Mouse (Mus musculus): ENCODE results near the gene Tnfrsf13c. TPM values are rescaled to one million over a fixed set of nuclear protein-coding genes. Genes with fewer than 3 reads are reported as not detected.
"Not testable (repeated sequence)": the region's sequence is repeated elsewhere in the genome, so short reads cannot be mapped to it uniquely, and the experiment has no call there.

Tnfrsf13c gene
- total and polyA plus RNA-seq, 2 experiments, result 0.17 to 0.28 TPM

- Histone ChIP-seq H3K4me1 (ENCODE audit: control insufficient read depth, insufficient read depth, low read length) (no peaks in the 10 kb centered on the region), H3K27ac (replicated peaks; ENCODE audit: insufficient read depth, low read depth, low read length) (no peak overlapping the region), H3K27me3 (ENCODE audit: control insufficient read depth, insufficient read depth, low read length) (no peaks in the 10 kb centered on the region), H3K9ac (ENCODE audit: low read depth, low read length) (no peak overlapping the region), H3K36me3 (ENCODE audit: control insufficient read depth, insufficient read depth, low read length) (no peaks in the 10 kb centered on the region), H3K4me3 (ENCODE audit: insufficient read depth, low read depth, low read length) (no peak overlapping the region), H3K79me2 (ENCODE audit: control insufficient read depth, insufficient read depth, low read length) (no peaks in the 10 kb centered on the region)
- 13% methylated on average over 16 of the region's 16 CpGs for WGBS
- peak; percentile 96 for TF ChIP-seq CTCF (IDR thresholded peaks at IDR 0.05; ENCODE audit: low read depth, low read length)
- no peak for TF ChIP-seq POLR2A (IDR thresholded peaks at IDR 0.05; ENCODE audit: extremely low read depth, insufficient read depth, low read length)
- peak; percentile 31 for DNase-seq (ENCODE audit: extremely low read depth, low read depth, low spot score)
Observed at GRCm38 (mm10) chr15:82259510-82259909, 35.3 kb upstream of the Tnfrsf13c start.

- H3K79me2 ChIP-seq (ENCODE audit: control insufficient read depth, insufficient read depth, low read length), result no peaks in the 10 kb centered on the region
- WGBS, result 45% methylated on average over 10 of the region's 10 CpGs
- no peaks in the 10 kb centered on the region for H3K4me1 ChIP-seq (ENCODE audit: control insufficient read depth, insufficient read depth, low read length)
- no peak overlapping the region for H3K9ac ChIP-seq (ENCODE audit: low read depth, low read length)
- H3K4me3 ChIP-seq (ENCODE audit: insufficient read depth, low read depth, low read length), result no peak overlapping the region
- no peaks in the 10 kb centered on the region for H3K36me3 ChIP-seq (ENCODE audit: control insufficient read depth, insufficient read depth, low read length)
- H3K27me3 ChIP-seq (ENCODE audit: control insufficient read depth, insufficient read depth, low read length), result no peaks in the 10 kb centered on the region
- DNase-seq (ENCODE audit: extremely low read depth, low read depth, low spot score), result no peak
- TF ChIP-seq POLR2A (IDR thresholded peaks at IDR 0.05; ENCODE audit: extremely low read depth, insufficient read depth, low read length) (no peak), CTCF (IDR thresholded peaks at IDR 0.05; ENCODE audit: low read depth, low read length) (no peak; the same call in 1 of the 2 replicates)
- no peak overlapping the region for H3K27ac ChIP-seq (replicated peaks; ENCODE audit: insufficient read depth, low read depth, low read length)
Observed at GRCm38 (mm10) chr15:82255944-82256383, 31.8 kb upstream of the Tnfrsf13c start.

- Histone ChIP-seq H3K27ac (replicated peaks; ENCODE audit: insufficient read depth, low read depth, low read length) (no peak overlapping the region), H3K4me1 (ENCODE audit: control insufficient read depth, insufficient read depth, low read length) (no peaks in the 10 kb centered on the region), H3K27me3 (ENCODE audit: control insufficient read depth, insufficient read depth, low read length) (no peaks in the 10 kb centered on the region), H3K4me3 (ENCODE audit: insufficient read depth, low read depth, low read length) (no peak overlapping the region), H3K79me2 (ENCODE audit: control insufficient read depth, insufficient read depth, low read length) (no peaks in the 10 kb centered on the region), H3K36me3 (ENCODE audit: control insufficient read depth, insufficient read depth, low read length) (no peaks in the 10 kb centered on the region), H3K9ac (ENCODE audit: low read depth, low read length) (no peak overlapping the region)
- TF ChIP-seq CTCF (IDR thresholded peaks at IDR 0.05; ENCODE audit: low read depth, low read length) (no peak), POLR2A (IDR thresholded peaks at IDR 0.05; ENCODE audit: extremely low read depth, insufficient read depth, low read length) (no peak)
- WGBS, result 38% methylated on average over 4 of the region's 4 CpGs
- DNase-seq (ENCODE audit: extremely low read depth, low read depth, low spot score), result no peak
Observed at GRCm38 (mm10) chr15:82255248-82255647, 31.1 kb upstream of the Tnfrsf13c start.

GRCm38 (mm10) chr15:82252097-82252496 is 27.9 kb upstream of the Tnfrsf13c start, which contains the start of gene 1500009C09Rik:
TSS of gene 1500009C09Rik (plus strand) at chr15:82252397.
- WGBS, result 76% methylated on average over 6 of the region's 6 CpGs
- Histone ChIP-seq H3K36me3 (ENCODE audit: control insufficient read depth, insufficient read depth, low read length) (no peaks in the 10 kb centered on the region), H3K4me1 (ENCODE audit: control insufficient read depth, insufficient read depth, low read length) (no peaks in the 10 kb centered on the region), H3K4me3 (ENCODE audit: insufficient read depth, low read depth, low read length) (no peak within 1 kb of the TSS), H3K27ac (replicated peaks; ENCODE audit: insufficient read depth, low read depth, low read length) (no peak within 1 kb of the TSS), H3K27me3 (ENCODE audit: control insufficient read depth, insufficient read depth, low read length) (no peaks in the 10 kb centered on the region), H3K79me2 (ENCODE audit: control insufficient read depth, insufficient read depth, low read length) (no peaks in the 10 kb centered on the region), H3K9ac (ENCODE audit: low read depth, low read length) (no peak within 1 kb of the TSS)
- no peak for DNase-seq (ENCODE audit: extremely low read depth, low read depth, low spot score)
- no peak for TF ChIP-seq CTCF (IDR thresholded peaks at IDR 0.05; ENCODE audit: low read depth, low read length)
- no peak for TF ChIP-seq POLR2A (IDR thresholded peaks at IDR 0.05; ENCODE audit: extremely low read depth, insufficient read depth, low read length)

GRCm38 (mm10) chr15:82251579-82251978 is 27.4 kb upstream of the Tnfrsf13c start:
- Histone ChIP-seq H3K27ac (replicated peaks; ENCODE audit: insufficient read depth, low read depth, low read length) (no peak overlapping the region), H3K4me3 (ENCODE audit: insufficient read depth, low read depth, low read length) (no peak overlapping the region), H3K9ac (ENCODE audit: low read depth, low read length) (no peak overlapping the region), H3K79me2 (ENCODE audit: control insufficient read depth, insufficient read depth, low read length) (no peaks in the 10 kb centered on the region), H3K4me1 (ENCODE audit: control insufficient read depth, insufficient read depth, low read length) (no peaks in the 10 kb centered on the region), H3K27me3 (ENCODE audit: control insufficient read depth, insufficient read depth, low read length) (no peaks in the 10 kb centered on the region), H3K36me3 (ENCODE audit: control insufficient read depth, insufficient read depth, low read length) (no peaks in the 10 kb centered on the region)
- TF ChIP-seq POLR2A (IDR thresholded peaks at IDR 0.05; ENCODE audit: extremely low read depth, insufficient read depth, low read length) (no peak), CTCF (IDR thresholded peaks at IDR 0.05; ENCODE audit: low read depth, low read length) (no peak)
- WGBS, result 96% methylated on average over 3 of the region's 3 CpGs
- DNase-seq (ENCODE audit: extremely low read depth, low read depth, low spot score), result no peak

GRCm38 (mm10) chr15:82247131-82247776 is 23.1 kb upstream of the Tnfrsf13c start:
- Histone ChIP-seq H3K27me3 (ENCODE audit: control insufficient read depth, insufficient read depth, low read length) (no peaks in the 10 kb centered on the region), H3K36me3 (ENCODE audit: control insufficient read depth, insufficient read depth, low read length) (no peaks in the 10 kb centered on the region), H3K4me3 (ENCODE audit: insufficient read depth, low read depth, low read length) (no peak overlapping the region), H3K9ac (ENCODE audit: low read depth, low read length) (no peak overlapping the region), H3K27ac (replicated peaks; ENCODE audit: insufficient read depth, low read depth, low read length) (no peak overlapping the region), H3K79me2 (ENCODE audit: control insufficient read depth, insufficient read depth, low read length) (no peaks in the 10 kb centered on the region), H3K4me1 (ENCODE audit: control insufficient read depth, insufficient read depth, low read length) (peaks cover 5% of the 10 kb centered on the region; the same call in 1 of the 2 replicates)
- DNase-seq (ENCODE audit: extremely low read depth, low read depth, low spot score), result peak; percentile 8
- WGBS, result 61% methylated on average over 3 of the region's 3 CpGs
- TF ChIP-seq POLR2A (IDR thresholded peaks at IDR 0.05; ENCODE audit: extremely low read depth, insufficient read depth, low read length), result no peak
- TF ChIP-seq CTCF (IDR thresholded peaks at IDR 0.05; ENCODE audit: low read depth, low read length), result no peak

GRCm38 (mm10) chr15:82244805-82245161 is 20.6 kb upstream of the Tnfrsf13c start:
- not testable (repeated sequence) for H3K27ac ChIP-seq (replicated peaks; ENCODE audit: insufficient read depth, low read depth, low read length); H3K4me3 ChIP-seq (ENCODE audit: insufficient read depth, low read depth, low read length); H3K27me3 ChIP-seq (ENCODE audit: control insufficient read depth, insufficient read depth, low read length); H3K79me2 ChIP-seq (ENCODE audit: control insufficient read depth, insufficient read depth, low read length); DNase-seq (ENCODE audit: extremely low read depth, low read depth, low spot score); H3K4me1 ChIP-seq (ENCODE audit: control insufficient read depth, insufficient read depth, low read length); H3K9ac ChIP-seq (ENCODE audit: low read depth, low read length); H3K36me3 ChIP-seq (ENCODE audit: control insufficient read depth, insufficient read depth, low read length)
- 23% methylated on average over 9 of the region's 9 CpGs for WGBS
